Mouse (Mus musculus) limb, embryonic 12.5 days (tissue): Measurements from ENCODE around the gene Chil4. TPM values are rescaled to one million over a fixed set of nuclear protein-coding genes. Genes with fewer than 3 reads are reported as not detected.
"Not testable (repeated sequence)": the region's sequence is repeated elsewhere in the genome, so short reads cannot be mapped to it uniquely, and the experiment has no call there.

Experiments
- ATAC-seq: fragments of 200-750 bp; cut with Nextera tagmentation; 2 replicates; pipeline ENCODE4 v1.8.0; 2017; ENCODE audit warnings: low read depth, moderate TSS enrichment; ENCODE audit not compliant: insufficient number of reproducible peaks, insufficient read depth, low FRiP score, low TSS enrichment
- H3K27ac ChIP-seq: fragments of 300-500 bp; sonication (generic); 2 replicates; pipeline ENCODE4 v1.5.1; 2016; ENCODE audit warnings: mild to moderate bottlenecking, moderate library complexity
- H3K27me3 ChIP-seq: fragments of 300-500 bp; sonication (generic); 2 replicates; pipeline ENCODE4 v1.6.1; 2016; ENCODE audit warnings: mild to moderate bottlenecking, moderate library complexity
- H3K36me3 ChIP-seq: fragments of 300-500 bp; sonication (generic); 2 replicates; pipeline ENCODE4 v1.6.1; 2016; ENCODE audit warnings: mild to moderate bottlenecking, moderate library complexity
- H3K4me1 ChIP-seq: fragments of 300-500 bp; sonication (generic); replicated peaks from 2 replicates; pipeline ENCODE4 v1.6.1; 2016
- H3K4me2 ChIP-seq: fragments of 300-500 bp; sonication (generic); 2 replicates; pipeline ENCODE4 v1.6.1; 2016; ENCODE audit warnings: mild to moderate bottlenecking, moderate library complexity
- H3K4me3 ChIP-seq: fragments of 300-500 bp; sonication (generic); replicated peaks from 2 replicates; pipeline ENCODE4 v1.5.1; 2016; ENCODE audit warnings: mild to moderate bottlenecking
- H3K9ac ChIP-seq: fragments of 300-500 bp; sonication (generic); replicated peaks from 2 replicates; pipeline ENCODE4 v1.6.1; 2016; ENCODE audit warnings: mild to moderate bottlenecking, moderate library complexity
- H3K9me3 ChIP-seq: fragments of 300-500 bp; sonication (generic); 2 replicates; pipeline ENCODE4 v1.6.1; 2016; ENCODE audit warnings: mild to moderate bottlenecking, moderate library complexity
- WGBS: fragments of 180-500 bp; shearing (Covaris S2); methylation state at CpG from one replicate; pipeline ENCODE4 v1.1.7; 2016; 5-methylcytosine and 5-hydroxymethylcytosine counted together
- polyA plus RNA-seq: library from polyadenylated mRNA; unstranded; fragments of >200 nt; fragmentation: Nextera tagmentation; extraction: Ambion mirVana; gene quantifications from 2 replicates; pipeline ENCODE4 v1.2.1, GENCODE M21; 2016

The Chil4 gene
- polyA plus RNA-seq: not detected in 2 replicates

DNA sequence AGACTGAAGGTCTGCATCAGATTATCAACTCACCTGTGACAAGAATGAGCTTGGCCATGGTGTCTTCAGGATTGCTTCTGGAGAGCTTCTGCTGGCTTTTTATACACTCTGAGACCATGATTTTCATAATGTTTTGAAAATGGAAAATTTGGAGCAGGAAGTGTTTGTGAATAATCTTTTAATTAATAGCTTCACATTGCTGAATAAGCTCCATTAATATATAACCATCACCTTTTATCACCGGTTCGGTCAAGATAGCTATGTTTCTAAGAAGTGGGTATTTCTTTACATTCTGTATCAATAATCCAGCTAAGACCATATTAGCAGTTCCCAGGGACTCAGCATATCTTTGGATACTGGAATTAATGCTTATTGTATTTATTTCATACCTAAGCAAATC is at the start of gene Chil4:
Gene Chil4, minus strand, starts transcription at position 101 of the 400 bp plus-strand sequence.
- no peak for ATAC-seq
- Histone ChIP-seq H3K4me3 (no peak within 1 kb of the TSS), H3K36me3 (no peaks in the 10 kb centered on the region), H3K4me1 (no peaks in the 10 kb centered on the region), H3K9ac (no peak within 1 kb of the TSS), H3K27ac (no peak within 1 kb of the TSS), H3K9me3 (peaks cover 6% of the 10 kb centered on the region; the same call in 1 of the 2 replicates), H3K4me2 (no peak within 1 kb of the TSS), H3K27me3 (no peaks in the 10 kb centered on the region)
- WGBS: 84% methylated on average over 2 of the region's 2 CpGs

DNA sequence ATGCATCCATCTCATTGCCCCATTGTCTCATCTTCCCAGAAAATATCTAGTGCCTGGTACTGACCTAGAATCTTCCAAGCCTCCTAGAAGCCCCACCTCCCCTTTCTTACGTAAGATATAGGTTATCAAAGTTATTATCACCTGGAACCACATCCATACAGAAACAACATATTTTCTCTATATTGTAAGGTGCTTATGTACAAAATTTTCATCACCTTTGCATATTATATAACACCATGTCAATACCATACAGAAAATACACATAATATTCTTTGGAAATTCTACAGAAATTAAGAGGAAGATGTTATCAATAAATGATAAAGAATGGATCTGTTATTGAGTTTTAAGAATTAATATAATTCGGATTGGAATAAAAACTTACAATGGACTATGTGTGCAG is 46.5 kb upstream of the Chil4 start:
- no peak for ATAC-seq
- Histone ChIP-seq H3K9me3 (peaks cover 13% of the 10 kb centered on the region; the same call in 1 of the 2 replicates), H3K27me3 (no peaks in the 10 kb centered on the region), H3K27ac (no peak overlapping the region), H3K9ac (no peak overlapping the region), H3K4me1 (no peaks in the 10 kb centered on the region), H3K36me3 (no peaks in the 10 kb centered on the region), H3K4me3 (no peak overlapping the region), H3K4me2 (no peak overlapping the region)
- WGBS: 78% methylated on average over 2 of the region's 2 CpGs

DNA sequence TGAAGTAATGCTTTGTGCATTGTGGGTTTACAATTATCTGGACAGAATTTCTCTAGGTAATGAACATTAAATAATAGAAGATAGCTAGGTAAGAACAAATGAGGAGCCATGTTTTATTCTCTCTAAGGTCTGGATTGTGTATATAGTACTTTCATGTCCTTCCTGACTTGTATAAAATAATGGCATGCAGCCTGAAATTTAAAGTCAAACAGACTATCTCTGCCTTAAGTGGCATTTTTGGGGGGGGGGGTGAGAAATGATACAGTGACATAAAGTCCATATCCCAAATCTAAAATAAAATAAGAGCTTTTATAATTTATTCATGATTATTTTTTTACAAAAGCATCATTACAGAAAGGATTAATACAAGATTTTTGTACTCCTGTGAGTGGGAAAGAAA is 45.5 kb upstream of the Chil4 start:
- no peak for ATAC-seq
- H3K36me3 ChIP-seq: no peaks in the 10 kb centered on the region
- H3K27me3 ChIP-seq: no peaks in the 10 kb centered on the region
- H3K9ac ChIP-seq: no peak overlapping the region
- H3K4me2 ChIP-seq: no peak overlapping the region
- H3K9me3 ChIP-seq: peaks cover 13% of the 10 kb centered on the region; the same call in 1 of the 2 replicates
- H3K4me3 ChIP-seq: no peak overlapping the region
- no peaks in the 10 kb centered on the region for H3K4me1 ChIP-seq
- H3K27ac ChIP-seq: no peak overlapping the region

DNA sequence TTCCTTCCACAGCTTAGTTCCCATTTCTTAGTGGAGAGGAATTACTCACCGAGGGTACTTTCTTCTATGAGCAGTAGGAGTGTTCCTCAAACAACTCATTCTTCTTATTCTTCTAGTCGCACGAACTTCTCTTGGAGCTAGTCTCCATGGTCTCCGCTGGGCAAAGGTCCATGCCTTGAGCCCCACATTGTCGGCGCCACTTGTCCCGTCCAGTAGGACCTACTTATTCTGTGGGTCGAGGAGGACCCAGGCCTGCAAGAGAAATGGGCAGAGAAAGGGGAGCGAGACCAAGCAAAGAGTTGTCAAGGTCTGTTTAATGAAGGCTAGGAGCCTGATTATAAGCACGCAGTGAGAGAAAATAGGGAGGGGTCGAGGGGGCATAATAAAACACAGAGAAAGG is 37.8 kb upstream of the Chil4 start:
- peaks cover 48% of the 10 kb centered on the region for H3K9me3 ChIP-seq
- ATAC-seq, H3K36me3 ChIP-seq, H3K4me1 ChIP-seq, H3K9ac ChIP-seq, H3K27ac ChIP-seq, H3K4me3 ChIP-seq, H3K4me2 ChIP-seq, H3K27me3 ChIP-seq: not testable (repeated sequence)
- WGBS: 85% methylated on average over 11 of the region's 11 CpGs

DNA sequence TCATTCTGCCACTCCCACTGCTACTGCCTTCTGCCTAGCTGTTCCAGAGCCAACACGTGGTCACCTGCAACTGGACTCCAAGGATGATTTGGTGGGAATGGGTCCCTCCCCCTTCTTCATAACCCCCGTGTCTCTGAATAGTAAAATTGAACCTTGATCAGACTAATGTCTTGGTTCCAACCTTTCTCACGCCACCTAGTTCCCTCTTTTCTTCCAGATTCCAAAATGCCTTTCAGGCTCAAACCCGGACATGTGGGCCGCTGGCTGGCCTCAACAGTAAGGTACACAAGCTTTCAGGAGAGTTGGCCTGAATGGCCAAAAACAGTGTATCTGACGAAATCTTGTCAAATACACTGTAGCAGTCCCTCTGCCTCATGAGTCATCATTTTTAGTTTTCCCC is 33.4 kb upstream of the Chil4 start:
- ATAC-seq: no peak
- H3K36me3 ChIP-seq: no peaks in the 10 kb centered on the region
- H3K4me3 ChIP-seq: no peak overlapping the region
- H3K27me3 ChIP-seq: no peaks in the 10 kb centered on the region
- 80% methylated on average over 6 of the region's 6 CpGs for WGBS
- no peaks in the 10 kb centered on the region for H3K4me1 ChIP-seq
- no peak overlapping the region for H3K9ac ChIP-seq
- no peak overlapping the region for H3K27ac ChIP-seq
- no peak overlapping the region for H3K4me2 ChIP-seq
- peaks cover 56% of the 10 kb centered on the region for H3K9me3 ChIP-seq

DNA sequence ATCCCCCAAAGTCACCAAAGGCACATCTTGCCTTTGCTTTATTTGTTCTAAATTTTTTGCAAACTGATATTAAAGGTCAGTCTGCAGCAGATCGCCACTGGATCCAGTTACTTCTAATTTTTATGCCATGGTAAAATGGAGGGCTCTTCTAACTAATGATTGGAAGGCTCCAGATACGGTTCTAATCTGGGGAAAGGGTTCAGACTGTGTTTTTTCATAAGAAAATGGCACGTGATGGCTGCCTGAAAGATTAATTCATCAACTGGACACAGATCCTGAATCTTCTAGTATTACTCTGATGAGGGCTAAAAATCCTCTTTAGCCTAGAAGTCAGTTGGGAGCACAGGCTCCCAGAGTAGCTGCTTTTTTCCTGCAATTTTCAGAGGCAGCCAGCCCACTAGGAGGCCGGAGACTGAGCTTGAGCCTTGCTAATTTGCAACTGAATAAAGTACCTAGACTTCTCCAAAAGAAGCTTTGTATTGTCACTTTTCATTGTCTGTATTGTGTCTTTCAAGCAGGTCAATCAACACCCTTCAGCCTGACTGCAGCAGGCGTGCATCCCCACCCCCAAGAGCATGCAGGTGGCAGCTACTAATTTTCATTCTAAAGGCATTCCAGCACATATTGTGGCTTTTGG is 31.6 kb upstream of the Chil4 start:
- not testable (repeated sequence) for H3K4me3 ChIP-seq, ATAC-seq, H3K27ac ChIP-seq, H3K4me1 ChIP-seq, H3K9ac ChIP-seq, H3K27me3 ChIP-seq, H3K4me2 ChIP-seq, H3K36me3 ChIP-seq
- 77% methylated on average over 5 of the region's 5 CpGs for WGBS
- H3K9me3 ChIP-seq: peaks cover 48% of the 10 kb centered on the region

DNA sequence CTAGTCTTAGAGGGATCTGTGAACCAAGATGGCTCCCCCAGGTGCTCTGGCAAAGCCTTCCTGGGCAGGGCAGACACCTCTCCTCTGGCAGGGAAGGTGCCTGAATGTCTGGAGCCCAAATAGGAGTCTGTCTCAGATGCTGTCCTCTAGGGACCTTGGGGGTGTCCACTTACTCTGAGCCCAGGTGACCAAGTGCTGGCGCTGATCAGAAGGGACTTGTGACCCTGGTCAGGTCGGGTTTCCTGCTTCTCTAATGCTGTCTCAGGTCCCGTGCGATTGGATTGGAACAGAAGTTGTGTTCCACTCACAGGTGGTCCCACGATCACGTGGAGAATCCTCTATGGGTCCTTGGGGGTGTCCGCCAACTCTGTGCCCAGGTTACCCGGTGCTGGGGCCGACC is 28.1 kb upstream of the Chil4 start:
- 84% methylated on average over 9 of the region's 9 CpGs for WGBS

DNA sequence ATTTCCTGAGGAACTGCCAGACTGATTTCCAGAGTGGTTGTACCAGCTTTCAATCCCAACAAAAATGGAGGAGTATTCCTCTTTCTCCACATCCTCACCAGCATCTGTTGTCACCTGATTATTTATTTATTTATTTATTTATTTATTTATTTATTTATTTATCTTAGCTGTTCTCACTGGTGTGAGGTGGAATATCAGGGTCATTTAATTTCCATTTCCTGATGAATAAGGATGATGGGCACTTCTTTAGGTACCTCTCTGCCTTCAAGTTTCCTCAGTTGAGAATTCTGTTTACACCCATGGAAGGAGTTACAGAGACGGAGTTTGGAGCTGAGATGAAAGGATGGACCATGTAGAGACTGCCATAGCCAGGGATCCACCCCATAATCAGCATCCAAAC is 20.9 kb upstream of the Chil4 start:
- 83% methylated on average over 1 of the region's 1 CpGs for WGBS
- not testable (repeated sequence) for H3K27me3 ChIP-seq, H3K36me3 ChIP-seq, H3K4me3 ChIP-seq, H3K9ac ChIP-seq, H3K4me1 ChIP-seq, H3K27ac ChIP-seq, H3K4me2 ChIP-seq, ATAC-seq
- H3K9me3 ChIP-seq: peaks cover 43% of the 10 kb centered on the region

More for the DNA sequence above, 28.1 kb upstream of the Chil4 start:
- H3K36me3 ChIP-seq, H3K4me1 ChIP-seq, H3K4me3 ChIP-seq, H3K4me2 ChIP-seq, ATAC-seq, H3K9ac ChIP-seq, H3K27ac ChIP-seq, H3K27me3 ChIP-seq: not testable (repeated sequence)
- peaks cover 44% of the 10 kb centered on the region for H3K9me3 ChIP-seq

DNA sequence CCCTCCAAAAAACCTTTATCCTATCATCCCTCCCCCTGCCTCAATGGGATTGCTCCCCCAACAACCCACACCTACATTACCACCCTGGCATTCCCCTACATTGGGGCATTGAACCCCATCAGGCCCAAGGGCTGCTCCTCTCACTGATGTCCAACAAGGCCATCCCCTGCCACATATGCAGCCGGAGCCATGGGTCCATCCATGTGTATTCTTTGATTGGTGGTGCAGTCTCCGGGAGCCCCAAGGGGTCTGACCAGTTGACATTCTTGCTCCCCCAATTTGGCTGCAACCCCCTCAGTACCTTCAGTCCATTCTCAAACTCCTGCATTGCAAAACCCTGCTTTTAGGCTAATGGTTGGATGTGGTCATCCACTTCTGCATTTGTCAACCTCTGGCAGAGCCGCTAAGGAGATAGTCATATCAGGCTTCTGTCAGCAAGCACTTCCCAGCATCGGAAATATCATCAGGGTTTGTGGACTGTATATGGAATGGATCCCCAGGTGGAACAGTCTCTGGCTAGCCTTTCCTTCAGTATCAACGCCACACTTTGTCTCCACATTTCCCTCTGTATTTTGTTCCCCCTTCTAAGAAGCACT is 20.0 kb upstream of the Chil4 start:
- H3K9me3 ChIP-seq: peaks cover 45% of the 10 kb centered on the region
- no peak for ATAC-seq
- no peaks in the 10 kb centered on the region for H3K27me3 ChIP-seq
- no peak overlapping the region for H3K27ac ChIP-seq
- no peak overlapping the region for H3K4me3 ChIP-seq
- H3K4me1 ChIP-seq: no peaks in the 10 kb centered on the region
- no peaks in the 10 kb centered on the region for H3K36me3 ChIP-seq
- no peak overlapping the region for H3K4me2 ChIP-seq
- WGBS: 90% methylated on average over 5 of the region's 5 CpGs
- no peak overlapping the region for H3K9ac ChIP-seq

DNA sequence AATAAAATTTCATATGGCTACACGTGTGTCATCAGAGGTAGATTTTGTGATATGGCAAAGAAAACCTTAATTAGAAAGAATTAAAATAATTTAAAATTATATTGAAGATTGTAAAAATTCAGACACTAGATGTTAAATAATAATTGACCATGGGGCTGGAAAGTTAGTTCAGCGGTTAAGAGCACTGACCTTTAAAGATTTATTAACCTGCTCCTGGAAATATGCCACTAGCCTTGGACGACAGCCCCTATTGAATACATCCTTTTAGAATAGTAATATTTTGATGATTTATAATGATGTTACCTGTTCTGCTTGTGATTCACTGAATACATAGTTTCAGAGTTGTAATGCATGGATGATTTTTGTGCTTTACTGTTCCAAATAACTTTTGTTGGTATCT is 4.1 kb upstream of the Chil4 start:
- 74% methylated on average over 3 of the region's 3 CpGs for WGBS
- H3K27ac ChIP-seq, H3K36me3 ChIP-seq, H3K9ac ChIP-seq, H3K4me1 ChIP-seq, ATAC-seq, H3K4me3 ChIP-seq, H3K27me3 ChIP-seq, H3K4me2 ChIP-seq: not testable (repeated sequence)
- peaks cover 16% of the 10 kb centered on the region; the same call in 1 of the 2 replicates for H3K9me3 ChIP-seq

DNA sequence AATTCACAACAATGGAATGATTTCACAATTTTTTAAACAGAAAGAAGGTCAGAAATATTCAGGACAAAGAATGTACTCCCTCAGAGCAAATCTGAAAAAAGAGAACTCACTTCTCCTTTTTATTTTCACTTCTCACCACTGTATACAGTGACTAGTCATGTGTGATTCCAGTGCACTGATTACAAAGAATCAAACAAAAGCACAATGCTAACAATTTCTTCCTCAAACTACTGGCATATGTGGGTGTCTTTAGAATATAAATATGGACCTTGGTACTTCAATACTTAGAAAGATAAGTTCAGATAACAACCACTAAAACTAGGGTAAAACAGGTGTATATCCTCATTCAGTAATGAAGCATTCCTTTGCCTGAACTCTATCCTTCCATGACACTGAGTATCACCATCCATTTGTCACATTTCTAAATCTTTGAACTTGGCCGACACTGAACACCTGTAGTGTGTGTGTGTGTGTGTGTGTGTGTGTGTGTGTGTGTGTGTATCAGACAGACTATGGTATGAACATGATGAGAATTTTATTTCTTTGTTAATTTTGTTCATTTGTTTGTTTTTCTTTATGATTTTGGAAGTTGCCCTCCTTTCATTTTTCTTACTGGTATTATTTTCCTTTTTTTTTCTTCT is 2.4 kb upstream of the Chil4 start:
- ATAC-seq: no peak
- H3K27me3 ChIP-seq: no peaks in the 10 kb centered on the region
- H3K4me1 ChIP-seq: no peaks in the 10 kb centered on the region
- H3K9ac ChIP-seq: no peak overlapping the region
- no peaks in the 10 kb centered on the region for H3K36me3 ChIP-seq
- no peak overlapping the region for H3K27ac ChIP-seq
- WGBS: 84% methylated on average over 1 of the region's 1 CpGs
- H3K4me2 ChIP-seq: no peak overlapping the region
- peaks cover 16% of the 10 kb centered on the region; the same call in 1 of the 2 replicates for H3K9me3 ChIP-seq
- no peak overlapping the region for H3K4me3 ChIP-seq
